Mouse (Mus musculus) CD8-positive naive resting alpha-beta T cell, adult 57 days (primary cell): Measurements from ENCODE around the gene Mrpl48. TPM values are rescaled to one million over a fixed set of nuclear protein-coding genes. Genes with fewer than 3 reads are reported as not detected.

Experiments used
- total RNA-seq: library from RNA; stranded (reverse); gene quantifications from one replicate; pipeline ENCODE4 v1.2.4, GENCODE M21; 2023

The Mrpl48 gene
- 28.3 TPM for total RNA-seq

GRCm38 (mm10) chr7:100608130-100608741, at the start of gene Mrpl48:
Gene Mrpl48, minus strand, starts transcription at chr7:100608301.

DNA sequence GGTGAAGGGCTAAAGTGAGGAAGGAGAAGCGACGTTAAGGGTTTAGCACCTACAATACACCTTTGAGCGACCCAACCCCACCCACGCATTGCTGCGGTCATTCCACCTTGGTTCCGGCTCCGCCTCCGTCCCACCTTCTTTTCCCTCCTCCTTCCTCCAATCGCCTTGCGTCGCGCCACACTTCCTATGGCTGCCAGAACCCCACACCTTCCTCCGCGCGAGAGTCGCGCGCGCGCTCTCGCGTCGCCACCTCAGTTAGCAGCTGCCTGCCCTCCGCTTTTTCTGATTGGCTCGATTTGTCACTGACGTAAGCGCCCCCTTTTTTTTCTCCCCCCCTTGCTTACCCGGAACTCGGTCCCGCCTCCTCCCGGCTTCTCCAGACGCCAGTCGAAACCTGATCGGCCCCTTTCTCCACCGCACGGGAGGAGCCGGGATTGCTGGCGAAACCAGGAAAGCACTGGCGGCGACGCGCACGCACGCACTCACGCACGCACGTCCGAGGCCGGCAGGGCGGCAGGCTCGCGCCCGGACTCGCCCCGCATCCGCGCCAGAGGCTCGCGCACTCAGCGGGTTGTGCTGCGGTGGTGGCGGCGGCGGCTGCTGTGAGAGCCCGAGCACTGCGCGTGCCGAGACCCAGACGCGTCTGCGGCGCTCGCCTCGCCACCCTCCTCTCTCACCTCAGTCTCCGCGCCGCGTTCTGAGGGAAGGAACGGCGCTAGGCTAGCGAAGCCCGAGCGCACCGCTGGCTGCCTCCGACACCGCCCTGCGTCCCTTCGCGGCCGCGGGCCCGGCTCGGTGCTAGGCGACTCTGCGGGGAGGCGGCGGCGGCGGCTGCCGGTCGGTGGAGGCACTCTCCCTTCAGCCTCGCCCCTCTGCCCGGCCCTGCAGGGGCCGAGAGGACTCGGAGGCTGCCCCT, 629 bp downstream of the Mrpl48 start, which contains the start of gene Rab6a:
Rab6a (plus strand) TSS at position 197 of the 916 bp plus-strand sequence.

DNA sequence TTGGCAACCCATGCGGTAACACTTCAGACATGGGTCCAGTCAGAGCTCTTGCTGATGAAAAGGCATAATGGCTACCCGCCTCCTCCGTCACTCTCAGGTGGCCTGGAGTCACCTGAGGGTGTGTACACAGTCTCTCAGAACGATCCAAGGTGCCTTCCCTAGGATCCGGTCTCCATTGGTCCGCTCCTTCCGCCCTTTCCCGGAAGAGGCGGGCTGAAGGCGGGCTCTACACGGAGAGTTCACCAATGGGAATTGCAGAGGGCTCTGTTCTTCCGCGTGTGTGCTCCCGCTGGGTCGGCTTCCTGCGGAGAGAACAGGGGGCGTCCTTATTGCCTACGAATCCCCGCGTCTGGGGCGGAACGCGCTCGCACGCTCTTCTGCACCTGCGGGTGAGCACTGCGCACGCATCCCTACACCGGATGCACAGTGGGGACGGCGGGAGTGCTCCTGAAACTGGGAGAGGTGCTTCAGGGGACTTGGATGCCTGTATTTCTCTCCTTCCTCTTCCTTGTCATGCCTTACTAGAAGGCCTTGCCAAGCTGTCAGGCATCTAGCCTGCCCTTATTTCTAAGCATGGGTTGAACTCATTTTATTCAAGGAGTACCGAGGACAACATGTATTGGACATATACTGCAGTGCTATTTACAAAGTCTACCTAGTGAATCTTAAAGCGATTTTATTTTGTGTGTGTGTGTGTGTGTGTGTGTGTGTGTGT, 71.1 kb downstream of the Mrpl48 start, which contains the start of gene Coa4:
Coa4 (plus strand) TSS at position 268 of the 715 bp plus-strand sequence.

DNA sequence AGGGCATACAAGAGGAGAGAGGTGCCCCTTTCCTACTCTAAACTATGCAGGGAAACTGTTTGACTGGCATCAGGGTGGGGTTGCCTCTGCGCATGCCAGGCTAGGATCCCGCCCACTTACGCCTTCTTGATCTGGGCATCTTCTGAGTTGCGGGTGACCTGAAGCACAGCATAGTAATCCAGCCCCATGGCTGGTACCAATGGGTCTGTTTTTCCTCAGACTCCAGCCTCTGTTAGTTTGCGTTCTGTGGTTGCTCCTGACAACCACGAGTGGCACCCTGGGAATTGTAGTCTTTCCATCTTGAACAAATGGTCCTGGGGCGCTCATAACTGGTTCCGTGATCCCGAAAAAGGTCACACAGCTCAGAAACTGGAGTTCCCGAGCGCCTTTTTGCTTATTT, 93.5 kb downstream of the Mrpl48 start, which contains the start of gene Dnajb13:
Dnajb13 (minus strand) TSS at position 388 of the 400 bp plus-strand sequence.

Other genes with a start within 250 kb of the Mrpl48 start
- 71.2 TPM for gene C2cd3, start 236.1 kb downstream of the Mrpl48 start, total RNA-seq
- gene Ppme1, start 236.0 kb downstream of the Mrpl48 start, total RNA-seq: 45.7 TPM
- 0.86 TPM for gene Ucp3, start 135.3 kb downstream of the Mrpl48 start, total RNA-seq
- 845 TPM for gene Ucp2, start 115.0 kb downstream of the Mrpl48 start, total RNA-seq
- 3.7 TPM for gene Dnajb13, start 93.3 kb downstream of the Mrpl48 start, total RNA-seq
- gene Coa4, start 71.2 kb downstream of the Mrpl48 start, total RNA-seq: 6.9 TPM
- gene Rab6a, start 891 bp downstream of the Mrpl48 start, total RNA-seq: 50.9 TPM
- gene Plekhb1, start 54.1 kb upstream of the Mrpl48 start, total RNA-seq: not detected
- gene Fam168a, start 98.3 kb upstream of the Mrpl48 start, total RNA-seq: 39.7 TPM